Mouse (Mus musculus) hindbrain, embryonic 14.5 days (tissue): ENCODE data around the gene Fgfr2. TPM values are rescaled to one million over a fixed set of nuclear protein-coding genes. Genes with fewer than 3 reads are reported as not detected.

Experiments used
- ATAC-seq: fragments of 200-750 bp; cut with Nextera tagmentation; 2 replicates; pipeline ENCODE4 v1.8.0; 2017; ENCODE audit warnings: moderate number of reproducible peaks, mild to moderate bottlenecking, moderate TSS enrichment, moderate library complexity; ENCODE audit not compliant: low FRiP score
- DNase-seq: peaks from one replicate; pipeline ENCODE4 v3.0.0-alpha.2; 2015; ENCODE audit warnings: low spot score
- H3K27ac ChIP-seq: fragments of 300-500 bp; sonication (generic); 2 replicates; pipeline ENCODE4 v1.5.1; 2014; ENCODE audit warnings: mild to moderate bottlenecking, moderate library complexity
- H3K27me3 ChIP-seq: fragments of 300-500 bp; sonication (generic); 2 replicates; pipeline ENCODE4 v1.6.1; 2014; ENCODE audit warnings: mild to moderate bottlenecking, low read length, mixed read lengths; ENCODE audit not compliant: control insufficient read depth, insufficient read depth
- H3K36me3 ChIP-seq: fragments of 300-500 bp; sonication (generic); replicated peaks from 2 replicates; pipeline ENCODE4 v1.6.1; 2014; ENCODE audit not compliant: control insufficient read depth, insufficient read depth
- H3K4me1 ChIP-seq: fragments of 300-500 bp; sonication (generic); replicated peaks from 2 replicates; pipeline ENCODE4 v1.6.1; 2014; ENCODE audit warnings: antibody characterized with exemption, low read length, mixed read lengths; ENCODE audit not compliant: control insufficient read depth, insufficient read depth
- H3K4me2 ChIP-seq: fragments of 300-500 bp; sonication (generic); replicated peaks from 2 replicates; pipeline ENCODE4 v1.6.1; 2014; ENCODE audit warnings: mild to moderate bottlenecking, moderate library complexity
- H3K4me3 ChIP-seq: fragments of 300-500 bp; sonication (generic); replicated peaks from 2 replicates; pipeline ENCODE4 v1.5.1; 2014; ENCODE audit warnings: mild to moderate bottlenecking, low read length
- H3K9ac ChIP-seq: fragments of 300-500 bp; sonication (generic); 2 replicates; pipeline ENCODE4 v1.6.1; 2014
- H3K9me3 ChIP-seq: fragments of 300-500 bp; sonication (generic); 2 replicates; pipeline ENCODE4 v1.6.1; 2016; ENCODE audit warnings: low read length; ENCODE audit not compliant: control insufficient read depth
- WGBS: fragments of 180-500 bp; shearing (Covaris S2); extraction: QIAGEN DNeasy Blood & Tissue Kit; methylation state at CpG from one replicate; pipeline ENCODE4 v1.1.7; 2014; 5-methylcytosine and 5-hydroxymethylcytosine counted together
- polyA plus RNA-seq: library from polyadenylated mRNA; unstranded; fragments of >200 nt; fragmentation: Nextera tagmentation; extraction: Ambion mirVana; gene quantifications from 2 replicates; pipeline ENCODE4 v1.2.1, GENCODE M21; 2014

Gene Fgfr2
- polyA plus RNA-seq, 1 experiment from 2014 or later, result 43.5 TPM

DNA sequence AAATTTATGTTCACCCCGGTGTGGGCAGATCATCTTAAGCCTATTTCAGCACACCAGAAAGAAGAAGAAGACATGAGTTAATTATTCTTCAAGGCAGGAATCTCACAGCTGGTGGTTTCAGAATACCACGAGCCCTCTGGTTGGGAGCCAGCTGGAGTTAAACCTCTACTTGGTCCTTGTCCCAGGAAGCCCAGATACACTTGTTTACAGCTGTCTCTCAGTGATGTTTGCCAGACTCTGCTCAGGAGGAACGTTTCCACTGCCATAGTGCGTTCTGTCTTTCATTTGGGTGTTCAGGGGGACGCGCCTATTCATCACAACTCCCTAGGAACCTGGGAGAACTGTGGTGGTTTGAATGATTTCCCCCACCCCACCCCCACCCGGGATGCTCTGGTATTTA is 2163.3 kb downstream of the Fgfr2 start:
- no peak for ATAC-seq
- H3K4me3 ChIP-seq, result no peak overlapping the region
- H3K27ac ChIP-seq, result no peak overlapping the region
- no peak overlapping the region for H3K9ac ChIP-seq
- H3K27me3 ChIP-seq, result no peaks in the 10 kb centered on the region
- H3K4me1 ChIP-seq, result no peaks in the 10 kb centered on the region
- WGBS, result 56% methylated on average over 7 of the region's 7 CpGs
- no peaks in the 10 kb centered on the region for H3K36me3 ChIP-seq
- H3K4me2 ChIP-seq, result no peak overlapping the region
- H3K9me3 ChIP-seq, result no peaks in the 10 kb centered on the region
- DNase-seq, result no peak

GRCm38 (mm10) chr7:130958551-130958950 is 2164.6 kb downstream of the Fgfr2 start:
- Histone ChIP-seq H3K27me3 (no peaks in the 10 kb centered on the region), H3K27ac (no peak overlapping the region), H3K4me1 (no peaks in the 10 kb centered on the region), H3K9me3 (no peaks in the 10 kb centered on the region), H3K9ac (no peak overlapping the region), H3K36me3 (no peaks in the 10 kb centered on the region), H3K4me2 (no peak overlapping the region), H3K4me3 (no peak overlapping the region)
- DNase-seq, result no peak
- 66% methylated on average over 7 of the region's 7 CpGs for WGBS
- ATAC-seq, result no peak

DNA sequence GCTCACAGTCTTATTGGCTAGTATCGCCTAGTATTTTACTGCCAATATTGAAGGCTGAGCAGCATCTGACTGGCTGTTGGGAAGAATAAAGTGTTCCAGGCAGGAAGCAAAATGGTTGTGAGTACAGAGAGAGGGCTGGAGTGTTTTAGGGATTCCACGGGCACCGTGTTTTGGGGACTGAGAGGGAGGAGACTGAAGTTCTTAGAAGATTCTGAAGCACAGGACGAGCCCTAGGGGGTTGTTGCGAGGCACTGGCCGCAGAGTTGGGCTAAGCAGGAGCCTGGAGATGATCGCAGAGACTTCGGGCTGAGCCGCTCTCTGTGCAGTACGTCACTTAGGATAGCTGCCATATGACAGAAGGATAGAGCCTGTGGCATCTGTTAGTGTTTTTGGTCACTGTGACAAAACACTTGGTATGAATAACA is 2169.0 kb downstream of the Fgfr2 start:
- no peak overlapping the region for H3K4me2 ChIP-seq
- ATAC-seq, result no peak
- no peak overlapping the region for H3K9ac ChIP-seq
- H3K27me3 ChIP-seq, result no peaks in the 10 kb centered on the region
- H3K4me3 ChIP-seq, result no peak overlapping the region
- DNase-seq, result no peak
- no peaks in the 10 kb centered on the region for H3K9me3 ChIP-seq
- H3K4me1 ChIP-seq, result no peaks in the 10 kb centered on the region
- no peak overlapping the region for H3K27ac ChIP-seq
- WGBS, result 91% methylated on average over 10 of the region's 10 CpGs
- H3K36me3 ChIP-seq, result no peaks in the 10 kb centered on the region

DNA sequence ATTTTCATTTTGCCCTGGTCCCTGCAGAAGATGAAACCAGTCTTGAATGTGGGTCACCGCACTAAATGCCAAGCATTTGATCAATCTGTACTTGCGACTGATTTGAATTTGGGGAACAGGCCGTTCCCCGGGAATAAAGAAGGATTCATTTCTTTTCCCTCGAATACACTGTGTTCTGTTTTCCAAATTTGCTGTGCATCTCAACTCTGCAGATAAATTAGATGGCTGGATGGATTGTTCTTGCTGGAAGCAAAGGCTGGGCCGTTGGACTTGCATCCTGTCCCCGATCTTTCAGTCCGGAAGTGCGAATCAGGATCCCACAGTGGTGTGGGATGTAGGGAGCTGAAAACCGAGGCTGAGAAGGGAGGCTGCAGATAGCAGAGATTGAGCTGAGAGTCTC is 2169.8 kb downstream of the Fgfr2 start:
- no peak overlapping the region for H3K4me2 ChIP-seq
- H3K27me3 ChIP-seq, result no peaks in the 10 kb centered on the region
- no peak overlapping the region for H3K9ac ChIP-seq
- no peaks in the 10 kb centered on the region for H3K36me3 ChIP-seq
- no peaks in the 10 kb centered on the region for H3K9me3 ChIP-seq
- DNase-seq (no peak), ATAC-seq (no peak)
- H3K4me3 ChIP-seq, result no peak overlapping the region
- WGBS, result 90% methylated on average over 10 of the region's 10 CpGs
- no peaks in the 10 kb centered on the region for H3K4me1 ChIP-seq
- H3K27ac ChIP-seq, result no peak overlapping the region

- no peak overlapping the region for H3K9ac ChIP-seq
- DNase-seq (no peak), ATAC-seq (no peak)
- no peak overlapping the region for H3K4me2 ChIP-seq
- H3K4me1 ChIP-seq, result no peaks in the 10 kb centered on the region
- no peak overlapping the region for H3K4me3 ChIP-seq
- no peaks in the 10 kb centered on the region for H3K36me3 ChIP-seq
- H3K9me3 ChIP-seq, result no peaks in the 10 kb centered on the region
- WGBS, result 84% methylated on average over 5 of the region's 5 CpGs
- no peak overlapping the region for H3K27ac ChIP-seq
- H3K27me3 ChIP-seq, result no peaks in the 10 kb centered on the region
These were observed 2172.1 kb downstream of the Fgfr2 start for GRCm38 (mm10) chr7:130951004-130951403.

DNA sequence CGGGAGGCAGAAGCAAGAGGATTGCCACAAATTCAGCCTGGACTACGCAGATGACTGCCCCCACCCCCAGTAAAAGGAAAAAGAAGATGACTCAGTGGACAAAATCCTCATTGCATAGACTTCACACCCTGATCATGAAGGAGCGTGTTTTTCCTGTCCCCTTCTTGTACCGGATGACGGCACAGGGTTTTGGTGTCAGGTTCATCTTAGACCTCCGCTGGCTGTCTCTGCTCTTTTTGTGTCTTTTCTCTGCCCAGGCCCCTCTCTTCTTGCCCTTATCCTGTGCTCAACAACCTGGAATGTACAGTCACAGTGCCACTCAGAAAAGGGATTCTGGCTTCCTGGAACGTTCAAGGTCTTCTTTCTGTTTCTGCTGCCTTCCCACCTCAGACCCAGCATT is 2172.7 kb downstream of the Fgfr2 start:
- Histone ChIP-seq H3K27me3 (no peaks in the 10 kb centered on the region), H3K9ac (no peak overlapping the region), H3K9me3 (no peaks in the 10 kb centered on the region), H3K4me3 (no peak overlapping the region), H3K4me1 (no peaks in the 10 kb centered on the region), H3K4me2 (no peak overlapping the region), H3K27ac (no peak overlapping the region), H3K36me3 (no peaks in the 10 kb centered on the region)
- WGBS, result 91% methylated on average over 7 of the region's 7 CpGs
- DNase-seq (no peak), ATAC-seq (no peak)

- Histone ChIP-seq H3K9me3 (no peaks in the 10 kb centered on the region), H3K4me2 (no peak overlapping the region), H3K9ac (no peak overlapping the region), H3K36me3 (no peaks in the 10 kb centered on the region), H3K27ac (no peak overlapping the region; the same call in 1 of the 2 replicates), H3K27me3 (no peaks in the 10 kb centered on the region), H3K4me3 (no peak overlapping the region), H3K4me1 (no peaks in the 10 kb centered on the region)
- DNase-seq (no peak), ATAC-seq (no peak)
- 50% methylated on average over 8 of the region's 8 CpGs for WGBS
These were observed 2173.8 kb downstream of the Fgfr2 start for GRCm38 (mm10) chr7:130949331-130949751.

DNA sequence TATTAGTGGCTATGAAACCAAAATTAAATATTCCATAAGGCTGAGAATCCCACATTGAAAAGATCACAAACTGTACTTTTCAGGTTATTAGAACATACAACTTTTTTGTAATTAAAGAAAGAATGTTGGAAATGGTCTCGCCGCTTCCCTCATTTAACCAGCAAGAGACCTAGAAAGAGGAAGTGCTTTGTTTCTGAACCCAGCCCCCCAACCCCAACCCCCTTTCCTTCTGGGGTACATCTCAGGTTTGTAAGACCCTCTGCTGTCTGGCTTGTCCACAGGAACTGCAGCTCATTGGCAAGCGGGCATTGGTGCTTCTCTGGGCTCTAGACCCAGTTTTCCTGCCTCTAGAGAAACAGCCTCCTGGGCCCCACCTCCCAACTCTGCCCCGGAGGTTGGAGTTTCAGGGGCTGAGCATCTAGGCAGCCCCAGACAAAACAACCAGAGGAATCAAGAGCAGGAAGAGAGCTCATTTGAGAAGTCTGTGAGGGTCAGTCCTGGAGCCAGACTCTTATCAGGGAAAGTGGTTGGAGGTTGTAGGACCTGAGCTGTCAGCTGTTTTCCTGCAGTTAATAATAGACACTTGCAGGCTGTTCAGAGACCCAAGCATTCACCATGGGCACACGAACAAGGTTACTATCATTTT is 2174.5 kb downstream of the Fgfr2 start:
- no peak overlapping the region for H3K9ac ChIP-seq
- no peaks in the 10 kb centered on the region for H3K9me3 ChIP-seq
- no peak for ATAC-seq
- H3K4me2 ChIP-seq, result no peak overlapping the region
- 74% methylated on average over 5 of the region's 5 CpGs for WGBS
- no peak overlapping the region for H3K4me3 ChIP-seq
- no peaks in the 10 kb centered on the region for H3K27me3 ChIP-seq
- H3K27ac ChIP-seq, result no peak overlapping the region
- DNase-seq, result no peak
- no peaks in the 10 kb centered on the region for H3K36me3 ChIP-seq
- no peaks in the 10 kb centered on the region for H3K4me1 ChIP-seq

DNA sequence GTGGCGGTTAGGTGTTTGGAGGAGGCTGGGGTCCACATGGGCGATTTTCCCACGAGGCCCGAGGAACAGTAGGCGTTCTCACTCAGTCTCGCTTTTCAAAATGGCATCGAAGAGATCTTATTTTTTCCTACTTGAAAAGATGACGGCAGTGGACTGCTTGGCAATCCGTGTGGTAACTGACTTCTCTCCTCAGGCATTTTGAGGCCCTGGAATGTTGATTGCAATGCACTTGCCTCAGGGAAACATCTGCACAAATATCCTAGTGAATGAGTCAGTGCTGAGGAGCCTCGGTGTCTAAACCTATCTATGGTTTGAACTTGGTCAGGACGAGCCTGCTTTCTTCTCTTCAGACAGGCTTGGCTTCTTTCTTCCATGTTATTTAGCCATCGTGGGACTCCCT is 2176.8 kb downstream of the Fgfr2 start:
- H3K36me3 ChIP-seq, result no peaks in the 10 kb centered on the region
- no peak overlapping the region for H3K9ac ChIP-seq
- DNase-seq (no peak), ATAC-seq (no peak)
- WGBS, result 88% methylated on average over 12 of the region's 12 CpGs
- no peak overlapping the region for H3K4me2 ChIP-seq
- H3K4me3 ChIP-seq, result no peak overlapping the region
- H3K27ac ChIP-seq, result no peak overlapping the region
- no peaks in the 10 kb centered on the region for H3K9me3 ChIP-seq
- H3K4me1 ChIP-seq, result no peaks in the 10 kb centered on the region
- no peaks in the 10 kb centered on the region for H3K27me3 ChIP-seq

- 93% methylated on average over 3 of the region's 3 CpGs for WGBS
- H3K4me2 ChIP-seq, result no peak overlapping the region
These were observed 2177.4 kb downstream of the Fgfr2 start for GRCm38 (mm10) chr7:130945730-130946129.

More at GRCm38 (mm10) chr7:130945730-130946129, 2177.4 kb downstream of the Fgfr2 start:
- no peaks in the 10 kb centered on the region for H3K27me3 ChIP-seq
- no peak overlapping the region for H3K4me3 ChIP-seq
- DNase-seq (no peak), ATAC-seq (no peak)
- no peaks in the 10 kb centered on the region for H3K4me1 ChIP-seq
- H3K27ac ChIP-seq, result no peak overlapping the region
- H3K9ac ChIP-seq, result no peak overlapping the region
- H3K9me3 ChIP-seq, result no peaks in the 10 kb centered on the region
- no peaks in the 10 kb centered on the region for H3K36me3 ChIP-seq
